Mouse (Mus musculus): ENCODE results near the gene Rnf123.

Gene Rnf123

DNA sequence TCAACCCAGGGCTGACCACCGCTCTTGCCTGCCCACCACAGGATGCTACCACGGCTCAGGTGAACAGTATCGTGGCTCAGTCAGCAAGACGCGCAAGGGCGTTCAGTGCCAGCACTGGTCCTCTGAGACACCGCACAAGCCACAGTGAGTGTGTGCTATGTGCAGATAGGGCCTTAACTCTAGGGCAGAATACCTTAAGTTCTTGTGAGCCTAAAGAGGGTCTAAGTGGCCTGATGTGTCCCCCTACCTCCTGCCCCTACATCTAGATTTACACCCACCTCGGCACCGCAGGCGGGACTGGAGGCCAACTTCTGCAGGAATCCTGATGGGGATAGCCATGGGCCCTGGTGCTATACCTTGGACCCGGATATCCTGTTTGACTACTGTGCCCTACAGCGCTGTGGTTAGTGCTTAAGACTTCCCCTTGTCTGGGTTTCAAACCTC is at the start of gene Rnf123:
TSS of gene Rnf123 (minus strand) at position 359 of the 444 bp plus-strand sequence.
- DNase-seq = no peak

DNA sequence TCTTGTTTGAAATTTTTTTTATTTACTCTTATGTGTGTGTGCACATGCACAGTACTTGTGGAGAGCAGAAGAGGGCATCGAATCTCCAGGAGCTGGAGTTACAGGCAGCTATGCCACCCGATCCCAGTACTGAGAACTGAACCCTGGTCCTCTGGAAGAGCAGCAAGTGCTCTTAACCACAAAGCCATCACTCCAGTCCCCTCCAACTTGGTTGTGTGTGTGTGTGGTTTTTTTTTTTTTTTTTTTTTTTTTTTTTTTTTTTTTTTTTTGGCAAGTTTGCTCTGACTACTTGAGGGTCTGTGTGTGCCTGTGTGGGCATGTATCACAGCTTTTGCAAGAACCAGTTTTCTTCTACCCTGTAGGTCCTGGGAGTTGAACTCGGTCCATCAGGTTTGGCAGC is 49.2 kb upstream of the Rnf123 start:
- no peak for DNase-seq

- DNase-seq = no peak
These were observed 48.4 kb upstream of the Rnf123 start for GRCm38 (mm10) chr9:108131502-108131901.

DNA sequence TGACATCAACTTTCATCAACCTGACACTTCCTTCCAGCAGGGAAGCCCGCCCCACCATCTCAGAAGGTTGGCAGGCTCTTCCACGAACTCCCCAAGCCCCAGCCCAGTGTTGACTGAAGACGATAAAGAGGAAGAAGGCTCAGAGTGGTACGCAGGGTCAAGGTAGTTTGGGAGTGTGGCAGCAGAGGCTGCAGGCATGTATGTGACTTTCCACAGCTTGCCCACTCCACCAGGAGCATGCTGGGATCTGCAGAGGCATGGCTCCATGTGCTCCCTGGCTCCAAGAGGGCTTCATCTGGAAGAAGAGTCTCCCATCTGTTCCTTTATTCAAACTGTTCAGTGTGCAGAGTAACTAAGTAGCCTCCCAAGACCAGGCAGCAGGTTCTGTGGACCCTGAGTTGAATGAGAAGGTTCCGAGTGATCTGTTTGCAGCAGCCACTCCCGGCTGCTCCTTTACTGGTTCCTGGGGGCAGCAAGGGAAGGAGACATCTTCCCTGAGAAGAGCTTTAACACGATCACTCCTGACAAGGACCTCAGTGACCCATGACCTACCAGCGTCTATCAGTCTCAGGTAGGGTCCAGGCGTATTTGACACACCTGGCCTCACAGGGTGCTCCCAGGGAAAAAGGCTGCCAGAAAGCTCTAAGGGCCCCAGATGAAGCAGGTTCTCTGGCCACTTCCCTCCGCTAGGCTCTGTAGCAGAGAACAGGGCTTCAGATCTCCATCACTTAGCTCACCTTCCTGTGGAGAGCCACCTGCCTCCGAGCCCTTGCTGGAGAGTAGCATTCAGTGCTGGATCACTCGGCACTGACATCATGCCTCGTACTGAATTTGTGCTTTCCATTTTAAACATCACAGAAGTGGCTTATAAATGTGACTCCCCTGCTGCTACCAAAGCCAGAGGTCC is 46.1 kb upstream of the Rnf123 start:
- DNase-seq = peak; percentile 78

DNA sequence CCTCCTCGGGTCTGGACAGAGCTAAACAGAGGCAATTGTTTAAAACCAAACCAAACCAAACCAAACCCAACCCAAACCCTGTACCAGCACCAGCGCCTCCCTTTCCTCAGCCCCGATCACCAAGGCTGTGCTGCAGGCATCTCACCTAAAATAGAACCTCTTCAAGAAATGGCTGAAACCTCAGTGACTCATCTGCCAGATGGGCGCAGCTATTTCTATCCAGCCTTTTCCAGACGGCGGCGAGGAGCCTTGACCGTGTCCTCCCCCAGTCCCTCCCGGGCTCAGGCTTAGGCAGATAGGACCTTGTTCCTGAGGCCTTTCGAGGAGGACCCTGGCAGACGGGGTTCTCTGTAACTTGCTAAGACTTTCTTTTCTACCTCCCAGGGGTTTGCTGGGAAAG is 45.1 kb upstream of the Rnf123 start:
- no peak for DNase-seq

DNA sequence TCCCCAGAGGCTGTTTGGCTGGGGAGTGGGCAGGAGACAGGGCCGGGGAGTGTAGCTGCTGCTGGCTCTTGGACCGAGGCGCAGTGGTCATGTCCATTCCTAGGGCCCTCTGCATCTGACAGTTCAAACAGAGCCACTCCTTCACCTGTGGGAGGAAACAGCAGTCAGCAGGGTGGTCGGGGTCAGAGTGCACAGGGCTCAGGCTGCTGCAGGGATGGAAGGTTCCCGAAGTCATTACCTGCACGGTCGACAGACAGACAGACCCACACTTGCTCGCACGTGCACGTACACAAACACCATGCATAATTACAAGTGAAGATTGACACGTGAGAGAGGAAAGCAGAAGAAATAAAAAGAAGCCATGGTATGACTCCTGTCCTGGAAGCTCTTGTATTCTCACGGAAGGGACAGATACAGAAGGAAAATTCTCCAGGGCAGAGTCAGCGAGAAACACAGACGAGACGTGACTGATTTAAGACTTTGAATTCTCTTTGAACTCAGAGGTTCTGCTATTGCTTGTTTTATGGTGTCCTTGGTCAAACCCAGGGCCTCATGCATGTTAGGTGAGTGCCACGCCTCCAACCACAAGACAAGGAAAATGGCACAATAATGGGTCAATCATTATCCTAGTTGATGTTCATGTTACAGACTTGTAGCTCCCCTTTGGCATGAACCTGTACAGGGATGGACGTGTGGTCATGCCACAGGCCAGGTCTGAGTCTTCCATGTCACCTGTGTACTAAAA is 43.5 kb upstream of the Rnf123 start:
- no peak for DNase-seq

- no peak for DNase-seq
These were observed 42.6 kb upstream of the Rnf123 start for GRCm38 (mm10) chr9:108125731-108126130.

- no peak for DNase-seq
These were observed 40.8 kb upstream of the Rnf123 start for GRCm38 (mm10) chr9:108123916-108124315.

- DNase-seq = no peak
These were observed 38.2 kb upstream of the Rnf123 start for GRCm38 (mm10) chr9:108121170-108121969.

- DNase-seq = no peak
These were observed 37.5 kb upstream of the Rnf123 start for GRCm38 (mm10) chr9:108120671-108121070.

DNA sequence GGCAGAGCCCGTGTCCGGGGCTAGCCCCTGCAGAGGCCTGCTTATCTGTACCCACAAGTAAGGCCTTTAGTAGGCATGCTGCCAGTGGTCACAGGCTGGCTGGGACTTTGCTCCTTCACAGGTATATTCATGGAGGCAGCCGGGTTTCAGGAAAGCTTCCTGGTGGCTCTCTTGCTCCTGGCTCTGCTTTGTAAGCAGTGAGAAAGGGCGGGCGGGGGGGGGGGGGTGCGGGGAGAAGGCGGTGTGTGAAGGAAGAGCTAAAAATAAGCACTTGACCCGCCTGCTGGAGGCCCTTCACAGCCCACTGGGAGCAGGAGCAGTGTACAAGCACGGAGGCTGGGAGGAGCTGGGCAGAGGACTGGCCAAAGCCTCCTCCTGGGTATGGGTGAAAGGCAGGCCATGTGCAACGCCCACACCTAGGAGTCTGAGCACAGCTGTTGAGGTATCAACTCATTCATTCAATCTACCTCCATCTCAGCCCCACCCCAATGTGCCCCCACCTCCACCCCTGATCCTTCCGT is 36.8 kb upstream of the Rnf123 start:
- no peak for DNase-seq

DNA sequence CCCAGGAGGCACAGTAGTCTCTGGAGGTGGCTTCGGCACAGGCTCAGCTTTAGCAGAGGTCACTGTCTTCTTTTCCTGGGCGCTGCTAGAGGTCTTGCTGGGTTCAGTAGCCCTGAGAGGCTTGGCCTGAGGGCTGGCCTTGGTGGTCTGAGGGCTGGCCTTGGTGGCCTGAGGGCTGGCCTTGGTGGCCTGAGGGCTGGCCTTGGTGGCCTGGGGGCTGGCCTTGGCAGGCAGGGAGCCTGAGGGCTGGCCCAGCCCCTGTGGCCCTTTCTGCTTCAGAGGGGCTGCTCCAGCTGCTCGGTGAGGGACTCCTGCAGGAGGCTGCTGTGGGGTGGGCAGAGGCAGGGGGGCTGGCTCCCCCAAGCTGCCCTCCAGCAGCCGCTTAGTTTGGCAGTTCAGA is 34.0 kb upstream of the Rnf123 start:
- DNase-seq = no peak

DNA sequence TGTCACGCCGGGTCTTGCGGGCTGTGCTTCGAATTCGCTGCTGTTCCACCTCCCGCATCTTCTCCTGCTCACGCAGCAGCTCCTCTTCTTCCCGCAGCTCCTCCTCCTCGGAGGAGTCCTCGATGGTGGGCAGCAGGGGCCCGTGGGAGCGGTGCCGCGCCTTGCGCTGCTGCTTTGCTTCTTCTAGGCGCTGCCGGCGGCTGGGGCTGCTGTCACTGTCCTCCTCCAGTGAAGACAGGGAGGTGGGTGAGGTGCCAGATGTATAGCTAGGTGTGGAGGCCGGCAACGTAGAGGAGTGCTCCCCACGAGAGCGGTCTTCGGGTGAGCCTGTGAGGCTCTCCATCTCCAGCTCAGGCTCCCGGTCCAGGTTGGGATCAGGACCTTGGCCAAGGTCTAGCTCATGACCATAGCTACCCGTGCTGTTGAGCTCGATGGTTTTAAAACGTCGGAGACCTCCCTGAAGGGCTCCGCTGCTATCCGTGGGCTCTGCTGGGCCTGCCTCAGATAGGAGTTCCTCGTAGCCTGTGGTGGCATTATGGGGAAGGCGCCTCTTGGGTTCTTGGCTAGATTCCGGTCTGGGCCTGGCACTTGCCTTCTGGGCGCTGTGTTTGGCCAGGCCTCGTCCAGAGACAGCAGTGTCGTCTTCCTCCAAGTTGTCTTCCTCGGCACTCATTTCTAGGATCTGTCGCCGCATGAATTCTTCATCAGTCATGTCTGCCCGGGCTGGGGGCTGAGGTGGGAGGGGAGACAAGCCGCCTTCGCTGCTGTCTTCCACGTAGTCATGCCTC is 32.3 kb upstream of the Rnf123 start:
- DNase-seq = no peak

GRCm38 (mm10) chr9:108112719-108113340 is 29.7 kb upstream of the Rnf123 start:
- peak; percentile 86 for DNase-seq

DNA sequence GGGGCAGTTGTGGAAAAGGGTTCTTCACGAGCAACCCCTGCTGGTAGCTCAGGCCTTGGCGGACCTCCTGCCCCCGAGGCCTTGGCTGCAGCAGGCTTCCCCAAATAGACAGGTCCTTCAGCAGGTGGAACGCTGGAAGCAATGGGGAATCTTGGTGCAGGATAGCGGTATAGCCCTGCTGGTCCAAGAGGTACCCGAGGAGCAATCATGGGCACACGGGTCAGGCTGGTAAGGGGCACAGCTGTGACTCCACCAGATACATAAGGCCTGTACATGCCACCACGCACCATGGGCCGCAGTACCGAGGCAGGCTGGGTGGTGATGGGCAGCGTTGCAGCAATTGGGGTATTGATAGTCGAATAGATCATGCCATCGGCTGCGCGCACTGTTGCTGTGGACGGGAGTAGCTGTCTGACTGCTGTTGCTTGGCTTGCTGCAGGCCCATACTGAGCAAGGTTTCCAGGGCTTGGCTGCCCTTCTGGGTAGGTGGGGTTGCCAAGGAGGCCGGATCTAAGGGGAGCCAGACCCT is 28.5 kb upstream of the Rnf123 start:
- peak; percentile 54 for DNase-seq

GRCm38 (mm10) chr9:108111101-108111592 is 28.0 kb upstream of the Rnf123 start:
- DNase-seq = no peak

GRCm38 (mm10) chr9:108110160-108110559 is 27.0 kb upstream of the Rnf123 start:
- no peak for DNase-seq

GRCm38 (mm10) chr9:108107867-108108266 is 24.7 kb upstream of the Rnf123 start:
- no peak for DNase-seq

GRCm38 (mm10) chr9:108106090-108106489 is 22.9 kb upstream of the Rnf123 start:
- no peak for DNase-seq

DNA sequence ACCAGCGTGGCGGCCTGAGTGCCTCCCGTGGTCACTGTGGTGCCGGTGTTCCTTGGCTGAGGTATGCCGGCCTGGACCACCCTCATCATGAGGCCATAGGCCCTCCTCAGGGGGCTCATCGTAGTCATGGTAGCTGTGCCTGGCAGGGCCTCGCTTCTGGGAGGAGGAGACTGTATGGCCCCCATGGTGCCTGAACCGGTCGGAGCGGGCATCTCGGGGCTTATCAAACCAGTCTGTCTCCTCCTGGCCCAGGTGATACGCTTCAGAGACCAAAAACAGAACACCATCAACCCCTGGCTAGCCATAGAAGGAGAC is 22.4 kb upstream of the Rnf123 start:
- DNase-seq = no peak
